Mouse (Mus musculus): Measurements from ENCODE around the gene Baiap3.

The Baiap3 gene

GRCm38 (mm10) chr17:25256140-25256754 is at the start of gene Baiap3:
Baiap3 (minus strand) TSS chr17:25256364.
- CTCF ChIA-PET: interaction anchor here (0.6 kb wide), 1 partner anchor 10 kb away, joined by 3 read pairs; no protein-coding TSS in a partner anchor

GRCm38 (mm10) chr17:25298094-25298493 is 41.9 kb upstream of the Baiap3 start, which contains the start of gene Prss34:
Prss34 (plus strand) TSS chr17:25298394.
- CTCF ChIA-PET: no interaction called here

GRCm38 (mm10) chr17:25294111-25294510 is 37.9 kb upstream of the Baiap3 start:
- CTCF ChIA-PET: no interaction called here

GRCm38 (mm10) chr17:25293495-25293894 is 37.3 kb upstream of the Baiap3 start:
- CTCF ChIA-PET: no interaction called here

DNA sequence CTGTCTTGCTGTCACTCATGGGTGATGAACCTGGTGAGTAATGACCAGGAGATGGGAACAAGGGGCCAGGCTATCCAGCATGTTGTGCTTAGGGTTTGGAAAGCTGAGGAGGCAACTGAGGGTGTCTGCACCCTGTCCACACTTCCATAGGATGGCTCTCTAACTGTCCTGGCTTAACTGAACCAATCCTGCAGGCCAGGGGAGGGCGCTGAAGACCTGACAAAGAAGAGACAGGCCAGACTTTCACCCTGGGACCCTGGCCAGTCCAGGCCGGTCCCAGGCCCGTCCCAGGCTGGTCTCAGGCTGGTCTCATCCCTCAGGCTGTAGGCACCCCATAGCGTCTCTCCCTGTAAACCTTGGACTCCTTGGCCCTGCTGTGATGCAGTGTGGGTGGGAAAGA is 34.2 kb upstream of the Baiap3 start:
- CTCF ChIA-PET: no interaction called here

DNA sequence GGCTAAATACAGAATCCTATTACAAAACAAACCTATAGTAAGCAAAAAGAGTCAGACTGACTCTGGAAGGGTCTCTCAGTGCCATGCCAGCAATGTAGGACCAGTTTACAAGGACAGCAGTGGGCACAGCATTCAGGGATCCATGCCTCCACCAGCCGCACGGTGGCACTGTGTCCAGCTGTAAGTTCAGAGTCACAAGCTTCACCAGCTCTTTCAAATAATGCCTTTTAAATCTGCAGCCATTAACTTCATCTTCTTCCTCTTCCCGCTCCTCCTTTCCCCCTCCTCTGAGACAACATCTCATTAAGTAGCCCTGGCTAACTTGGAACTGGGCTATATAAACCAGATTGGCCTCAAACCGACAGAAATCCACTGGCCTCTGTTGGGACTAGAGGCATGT is 32.7 kb upstream of the Baiap3 start:
- CTCF ChIA-PET: no interaction called here

DNA sequence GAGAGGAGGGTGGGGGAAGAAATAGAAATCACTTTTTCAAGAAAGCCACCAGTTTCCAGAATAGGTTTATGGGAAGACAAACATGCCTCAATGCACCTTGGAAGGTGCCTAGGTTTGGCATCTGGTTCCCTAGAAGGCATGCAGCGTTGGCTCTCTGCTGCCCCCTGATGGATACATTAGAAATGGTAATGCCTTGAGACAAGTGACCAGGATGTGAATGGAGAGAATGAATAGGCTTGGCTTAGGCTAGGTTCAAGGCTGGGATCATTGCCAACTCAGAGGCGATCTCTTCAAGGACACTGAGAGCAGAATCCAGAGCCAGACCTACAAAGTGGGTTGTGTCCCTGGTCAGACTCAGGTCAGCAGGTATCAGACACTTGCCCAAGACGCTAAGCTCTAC is 28.9 kb upstream of the Baiap3 start:
- CTCF ChIA-PET: interaction anchor here (1.1 kb wide), 1 partner anchor 397 kb away, joined by 5 read pairs; no protein-coding TSS in a partner anchor

DNA sequence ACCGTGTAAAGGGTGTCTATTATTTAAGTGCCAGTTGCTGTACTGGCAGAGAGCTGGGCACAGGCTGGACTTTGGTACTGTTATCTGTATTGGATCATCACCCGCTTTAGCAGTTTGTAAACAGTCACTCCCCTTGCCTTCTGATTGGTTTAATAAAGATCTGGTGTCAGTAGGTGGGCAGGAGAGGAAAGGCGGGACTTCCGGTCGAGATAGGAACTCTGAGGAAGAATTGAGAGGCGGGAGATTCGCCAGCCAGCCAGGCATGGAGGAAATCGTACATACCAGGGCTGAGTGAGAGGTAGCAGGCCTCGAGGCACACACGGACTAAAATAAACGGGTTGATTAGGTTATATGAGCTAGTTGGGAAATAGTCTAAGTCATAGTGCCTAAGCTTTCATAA is 26.0 kb upstream of the Baiap3 start:
- CTCF ChIA-PET: interaction anchor here (0.6 to 0.7 kb wide), 2 partner anchors 9 to 152 kb away, joined by 3 to 5 read pairs; no protein-coding TSS in a partner anchor

- CTCF ChIA-PET: no interaction called here
Observed at GRCm38 (mm10) chr17:25275833-25276232, 19.7 kb upstream of the Baiap3 start.

DNA sequence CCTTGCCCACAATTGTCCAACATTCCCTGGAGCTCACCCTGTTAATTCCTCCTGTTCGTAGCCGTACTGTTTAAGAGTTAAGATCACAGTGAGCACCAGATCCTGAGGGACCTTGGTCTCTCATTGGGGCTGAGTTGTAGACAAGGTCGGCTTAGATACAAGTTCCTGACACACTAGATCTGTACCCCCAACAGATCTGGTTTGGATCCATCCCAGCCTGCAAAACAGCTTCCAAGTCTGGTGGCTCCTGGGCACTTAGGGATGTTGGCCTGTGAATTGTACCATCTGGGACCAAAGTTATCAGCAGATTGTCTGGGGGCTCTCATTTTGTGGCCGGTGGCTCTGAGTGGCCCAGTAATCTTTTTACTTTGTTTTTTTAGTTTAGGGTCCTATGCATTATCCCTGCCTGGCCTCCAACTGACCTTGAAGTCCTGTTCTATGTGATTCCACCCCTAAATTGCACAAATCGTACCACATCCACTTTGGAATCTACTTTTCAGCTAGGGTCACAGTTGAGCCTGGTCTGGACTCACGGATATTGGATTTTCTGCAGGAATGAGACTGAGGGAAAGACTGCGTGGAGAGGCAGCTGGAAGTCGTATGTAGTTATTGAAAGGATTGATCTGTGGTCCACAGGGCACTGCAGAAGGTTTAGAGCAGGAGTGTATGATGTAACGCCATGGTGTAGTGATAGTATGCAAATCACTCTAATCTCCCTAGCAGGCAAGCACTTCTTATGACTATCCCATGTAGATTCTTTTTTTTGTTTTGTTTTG is 18.6 kb upstream of the Baiap3 start, which contains the start of gene Ube2i:
TSS of gene Ube2i (minus strand) at position 52 of the 776 bp plus-strand sequence.
- CTCF ChIA-PET: no interaction called here

GRCm38 (mm10) chr17:25273706-25274501 is 17.7 kb upstream of the Baiap3 start:
- CTCF ChIA-PET: interaction anchor here (0.5 to 0.7 kb wide), 4 partner anchors 34 to 1385 kb away, joined by 3 to 5 read pairs (median 4); partner anchors contain the start of genes Gnptg, Spsb3 and Tsr3

GRCm38 (mm10) chr17:25272951-25273705 is 17.0 kb upstream of the Baiap3 start:
- CTCF ChIA-PET: interaction anchor here (0.5 to 1.2 kb wide), 8 partner anchors 9 to 1385 kb away, joined by 3 to 5 read pairs (median 3); partner anchors contain the start of genes Gnptg, Spsb3 and Tsr3

- CTCF ChIA-PET: interaction anchor here (0.6 to 1.2 kb wide), 5 partner anchors 9 to 335 kb away, joined by 3 to 5 read pairs (median 3); partner anchors contain the start of genes Gnptg and Tsr3
Observed at GRCm38 (mm10) chr17:25272326-25272725, 16.2 kb upstream of the Baiap3 start.

DNA sequence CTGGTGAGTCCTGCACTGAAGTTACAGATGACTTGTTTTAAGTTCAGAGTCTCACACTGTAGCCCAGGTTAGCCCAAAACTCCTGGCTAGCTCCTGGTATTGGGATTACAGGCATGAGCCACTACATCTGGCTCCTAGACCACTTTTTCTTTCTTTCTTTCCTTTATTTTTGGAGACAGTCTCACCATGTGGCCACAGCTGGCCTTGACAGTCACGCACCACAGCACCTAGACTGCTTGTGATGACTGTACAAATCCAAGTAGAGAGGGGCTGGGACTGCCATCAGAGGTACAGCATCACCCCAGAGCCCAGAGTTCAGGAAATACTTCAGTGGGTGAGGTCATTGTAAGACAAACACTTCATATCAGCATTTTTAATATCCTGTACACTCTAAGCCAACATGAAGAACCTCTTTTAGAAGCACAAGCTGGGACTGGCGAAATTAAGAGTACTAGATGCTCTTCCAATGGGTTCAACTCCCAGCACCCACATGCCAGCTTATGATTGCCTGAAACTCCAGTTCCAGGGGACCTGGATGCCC is 14.7 kb upstream of the Baiap3 start:
- CTCF ChIA-PET: interaction anchor here (0.7 to 1.2 kb wide), 2 partner anchors 332 to 528 kb away, joined by 3 to 4 read pairs; no protein-coding TSS in a partner anchor

DNA sequence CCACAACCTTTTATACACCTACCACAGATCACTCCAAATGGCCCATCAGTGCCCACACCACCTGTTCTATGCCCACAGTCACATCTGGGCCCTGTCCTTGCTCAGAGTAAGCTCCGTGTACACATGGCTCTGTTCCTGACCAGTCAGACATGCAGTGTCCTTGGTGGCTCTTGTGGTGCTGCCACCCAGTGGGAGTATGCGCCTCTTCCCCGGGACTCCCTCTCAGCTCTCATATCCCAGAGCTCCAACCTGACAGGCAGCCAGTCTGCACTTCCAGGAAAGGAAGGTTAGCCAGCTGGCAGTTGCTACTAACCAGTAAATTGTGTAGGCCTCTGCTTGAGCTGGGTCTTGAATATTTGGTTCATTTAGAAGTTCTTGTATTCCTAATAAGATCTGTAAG is 8.3 kb upstream of the Baiap3 start:
- CTCF ChIA-PET: no interaction called here

DNA sequence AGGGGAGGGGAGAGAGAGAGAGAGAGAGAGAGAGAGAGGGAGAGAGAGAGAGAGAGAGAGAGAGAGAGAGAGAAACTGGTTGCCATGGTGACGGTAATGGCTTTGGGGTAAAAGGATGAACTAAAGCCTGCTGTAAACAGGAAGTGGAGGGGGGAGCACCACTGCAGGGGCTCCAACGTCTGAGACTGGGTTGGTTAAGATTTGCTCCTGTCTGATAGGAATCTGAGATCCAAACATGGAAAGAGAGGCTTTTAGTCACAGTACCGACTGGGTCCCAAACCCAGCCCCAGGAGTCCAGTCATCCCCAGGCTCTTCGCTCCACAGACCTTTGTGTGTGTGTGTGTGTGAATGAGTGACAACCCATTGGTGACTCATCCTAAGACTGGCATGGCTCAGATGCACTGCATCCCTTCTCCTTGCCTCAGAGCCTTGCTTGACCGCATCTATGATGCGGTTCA is 1.7 kb upstream of the Baiap3 start:
- CTCF ChIA-PET: no interaction called here

DNA sequence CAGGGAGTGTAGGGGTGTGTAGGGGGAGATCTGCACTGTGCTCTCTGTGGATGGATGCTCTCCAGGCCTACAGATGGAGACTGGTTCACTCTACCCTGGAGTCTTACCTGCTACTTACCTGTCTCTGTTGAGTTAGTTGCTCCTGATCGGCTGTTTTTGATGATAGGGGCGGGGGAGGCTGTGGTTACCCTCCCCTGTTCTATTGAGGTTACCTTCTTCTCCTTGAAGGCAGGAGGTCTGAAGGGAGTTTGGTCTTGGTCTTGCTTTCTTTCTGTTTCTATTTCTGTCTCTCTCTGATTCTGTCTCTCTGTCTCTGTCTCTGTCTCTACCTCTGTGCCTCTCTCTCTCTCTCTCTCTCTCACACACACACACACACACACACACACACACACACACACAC is 1.1 kb downstream of the Baiap3 start:
- CTCF ChIA-PET: no interaction called here

GRCm38 (mm10) chr17:25253760-25254159 is 2.4 kb downstream of the Baiap3 start:
- CTCF ChIA-PET: no interaction called here

DNA sequence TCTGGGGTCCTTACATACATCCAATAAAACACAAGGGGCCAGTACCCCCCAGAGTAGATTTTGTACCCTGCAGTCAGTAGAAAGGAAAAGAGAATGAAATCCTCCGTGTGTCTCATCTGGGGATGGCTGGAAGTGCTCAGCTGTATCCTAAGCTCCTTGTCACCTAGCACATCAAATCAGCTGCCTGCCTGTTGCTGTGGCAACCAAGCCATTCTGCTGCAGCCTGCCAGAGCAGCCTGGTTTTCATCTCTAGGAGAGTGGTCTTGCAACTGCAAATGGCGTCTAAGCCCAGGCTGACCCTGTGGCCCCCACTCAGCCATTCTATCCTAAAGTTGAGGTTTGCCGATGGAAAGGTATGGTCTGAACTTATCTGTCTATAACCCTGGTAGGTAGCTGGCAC is 3.5 kb downstream of the Baiap3 start:
- CTCF ChIA-PET: no interaction called here

DNA sequence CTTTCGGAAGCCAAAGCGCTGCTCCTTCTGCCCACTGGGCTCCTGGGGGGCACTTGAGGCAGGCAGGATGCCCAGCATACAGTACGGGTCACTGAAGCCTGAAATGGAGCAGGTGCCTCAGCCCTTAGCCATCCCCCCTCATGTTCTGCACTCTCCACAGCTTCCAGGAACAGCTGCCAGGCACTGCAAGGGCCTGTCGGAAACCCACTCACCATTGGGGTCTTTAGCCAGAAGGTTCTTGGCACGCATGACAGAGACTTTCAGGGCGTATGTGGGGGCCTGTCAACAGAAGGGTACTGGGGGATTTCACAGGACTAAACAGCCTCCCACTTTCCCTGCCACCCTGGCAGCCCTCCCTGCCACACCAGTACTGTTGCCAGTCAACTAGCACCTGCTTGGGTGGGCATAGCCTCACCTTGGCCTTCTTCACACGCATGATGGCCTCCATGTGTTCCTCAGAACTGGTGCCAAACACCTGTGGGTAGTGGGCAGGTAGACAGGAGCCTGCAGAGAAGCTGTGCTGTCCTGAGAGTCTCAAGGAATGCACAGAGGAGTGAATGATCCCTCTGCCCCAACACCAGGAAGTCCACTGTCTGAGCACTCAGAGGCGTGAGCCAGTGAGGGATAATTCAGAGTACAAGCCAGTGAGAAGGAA is 5.9 kb downstream of the Baiap3 start:
- CTCF ChIA-PET: interaction anchor here (0.5 kb wide), 1 partner anchor 517 kb away, joined by 5 read pairs; no protein-coding TSS in a partner anchor

Measured in spleen, embryonic (tissue).